Mouse (Mus musculus) cerebellum, postnatal 25 days (tissue): ENCODE data around the gene Rasa1.
A peak's percentile ranks its signal among the peaks of the same experiment; 100 is the strongest.

Experiments used
- DNase-seq, 2 experiments: peaks; one replicate each; pipeline ENCODE4 v3.0.0; 2021; ENCODE audit warnings: mixed read lengths in 2 of 2

Gene Rasa1

GRCm38 (mm10) chr13:85288843-85289713, at the start of gene Rasa1:
TSS of gene Rasa1 (minus strand) at chr13:85289130.
- DNase-seq, result peak; percentile 94 to 97

GRCm38 (mm10) chr13:85311547-85311946, 22.6 kb upstream of the Rasa1 start:
- peak; percentile 19 to 72 for DNase-seq

GRCm38 (mm10) chr13:85310968-85311367, 22.0 kb upstream of the Rasa1 start:
- DNase-seq, result peak; percentile 30 to 53

GRCm38 (mm10) chr13:85310483-85310882, 21.6 kb upstream of the Rasa1 start:
- no peak for DNase-seq

GRCm38 (mm10) chr13:85306039-85306438, 17.1 kb upstream of the Rasa1 start:
- no peak for DNase-seq

GRCm38 (mm10) chr13:85290651-85291050, 1.7 kb upstream of the Rasa1 start:
- DNase-seq, result no peak

GRCm38 (mm10) chr13:85288574-85288842, 422 bp downstream of the Rasa1 start:
- no peak for DNase-seq

GRCm38 (mm10) chr13:85287876-85288573, 905 bp downstream of the Rasa1 start:
- no peak for DNase-seq

GRCm38 (mm10) chr13:85282626-85283025, 6.3 kb downstream of the Rasa1 start:
- no peak for DNase-seq

- no peak for DNase-seq
These were observed 10.0 kb downstream of the Rasa1 start for GRCm38 (mm10) chr13:85278951-85279350.

GRCm38 (mm10) chr13:85274572-85274971, 14.4 kb downstream of the Rasa1 start:
- no peak for DNase-seq

GRCm38 (mm10) chr13:85273788-85274187, 15.1 kb downstream of the Rasa1 start:
- no peak for DNase-seq

- DNase-seq, result peak; percentile 25 to 31
These were observed 50.2 kb downstream of the Rasa1 start for GRCm38 (mm10) chr13:85238760-85239159.

- no peak for DNase-seq
These were observed 70.3 kb downstream of the Rasa1 start for GRCm38 (mm10) chr13:85218656-85219055.

GRCm38 (mm10) chr13:85210353-85210752, 78.6 kb downstream of the Rasa1 start:
- no peak for DNase-seq

- DNase-seq, result no peak
These were observed 80.3 kb downstream of the Rasa1 start for GRCm38 (mm10) chr13:85208656-85209055.

- no peak for DNase-seq
These were observed 81.4 kb downstream of the Rasa1 start for GRCm38 (mm10) chr13:85207493-85207892.

- DNase-seq, result no peak
These were observed 97.7 kb downstream of the Rasa1 start for GRCm38 (mm10) chr13:85191253-85191652.

- no peak for DNase-seq
These were observed 99.2 kb downstream of the Rasa1 start for GRCm38 (mm10) chr13:85189644-85190121.

- peak; percentile 92 to 96 for DNase-seq
These were observed 99.9 kb downstream of the Rasa1 start, which contains the start of gene Ccnh for GRCm38 (mm10) chr13:85188903-85189643. TSS of gene Ccnh (plus strand) at chr13:85189408.
